Mouse (Mus musculus): ENCODE results near the gene Shc4. TPM values are rescaled to one million over a fixed set of nuclear protein-coding genes. Genes with fewer than 3 reads are reported as not detected.

The Shc4 gene
- total and polyA plus RNA-seq, 3 experiments, result 0.21 to 1.1 (median 0.37) TPM

DNA sequence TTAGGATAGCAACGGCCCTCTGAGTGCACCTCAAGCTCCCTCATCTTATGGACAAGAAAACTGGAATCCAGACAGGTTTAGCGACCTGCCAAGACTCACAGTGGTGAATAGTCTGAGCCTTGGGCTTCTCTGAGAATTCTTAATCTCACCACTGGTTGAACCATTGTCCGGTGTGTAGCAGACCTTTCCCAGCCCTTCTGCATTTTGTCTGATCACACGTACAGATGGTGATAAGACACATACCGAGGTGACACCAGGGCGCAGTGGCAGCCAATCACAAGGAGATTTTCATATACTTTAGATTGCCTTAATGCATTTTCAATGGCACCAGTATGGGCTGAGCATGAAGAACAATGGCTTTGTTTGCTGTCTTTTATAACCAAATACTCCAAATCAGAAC lies 95.5 kb downstream of the Shc4 start:
- Histone ChIP-seq H3K36me3 (replicated peaks in 1 of 2; ENCODE audit: control insufficient read depth in 1 of 2, insufficient read depth in 1 of 2, low read length in 1 of 2) (no peaks in the 10 kb centered on the region), H3K4me3 (replicated peaks in 1 of 3; ENCODE audit: low read depth in 2 of 3, low read length in 2 of 3, poor library complexity in 1 of 3) (no peak overlapping the region), H3K27ac (ENCODE audit: insufficient read depth, low read depth) (no peak overlapping the region), H3K79me2 (replicated peaks; ENCODE audit: control insufficient read depth, extremely low read depth, insufficient read depth, poor library complexity, severe bottlenecking) (peaks cover 13% of the 10 kb centered on the region), H3K9me3 (replicated peaks; ENCODE audit: low read length) (no peaks in the 10 kb centered on the region), H3K27me3 (replicated peaks) (peaks cover 6% of the 10 kb centered on the region), H3K4me2 (ENCODE audit: insufficient read depth, low read depth, poor library complexity, severe bottlenecking) (no peak overlapping the region), H3K9ac (ENCODE audit: insufficient read depth, low read depth) (no peak overlapping the region), H3K4me1 (ENCODE audit: control insufficient read depth in 1 of 2, insufficient read depth in 2 of 2) (peaks cover 7 to 8% of the 10 kb centered on the region in 2 experiments)
- TF ChIP-seq USF1 (IDR thresholded peaks at IDR 0.05; ENCODE audit: low read depth, low read length) (no peak), SMC3 (IDR thresholded peaks at IDR 0.05; ENCODE audit: low read depth, low read length) (no peak), TCF12 (IDR thresholded peaks at IDR 0.05; ENCODE audit: low read depth, low read length) (no peak), TBP (conservative IDR thresholded peaks at IDR 0.05; ENCODE audit: low read depth, low read length) (no peak), ZKSCAN1 (IDR thresholded peaks at IDR 0.05; ENCODE audit: borderline replicate concordance, low read depth, low read length) (no peak), CHD1 (IDR thresholded peaks at IDR 0.05; ENCODE audit: low read depth, low read length) (no peak), MXI1 (IDR thresholded peaks at IDR 0.05; ENCODE audit: low read depth, low read length) (no peak), KAT2A (IDR thresholded peaks at IDR 0.05; ENCODE audit: insufficient replicate concordance, low read length) (no peak), MYC (IDR thresholded peaks at IDR 0.05; ENCODE audit: low read depth, low read length) (no peak), HCFC1 (IDR thresholded peaks at IDR 0.05; ENCODE audit: low read depth, low read length) (no peak), ZNF384 (IDR thresholded peaks at IDR 0.05; ENCODE audit: low read depth, low read length) (no peak), GABPA (IDR thresholded peaks at IDR 0.05; ENCODE audit: insufficient replicate concordance, low read depth, low read length) (no peak), ZMIZ1 (IDR thresholded peaks at IDR 0.05; ENCODE audit: low read depth, low read length) (no peak), UBTF (IDR thresholded peaks at IDR 0.05; ENCODE audit: low read depth, low read length) (no peak), ELF1 (IDR thresholded peaks at IDR 0.05; ENCODE audit: low read depth, low read length) (no peak)
- in situ Hi-C loops (cut with MboI; ENCODE audit: low pct_ligation_motif_present, low pct_unique_long_range_greater_than_20kb, low sequenced_read_pairs), result no loop called here
- dilution Hi-C loops (cut with MboI; ENCODE audit: extremely low pct_ligation_motif_present, extremely low pct_unique_long_range_greater_than_20kb, low sequenced_read_pairs), result no loop called here
- DNase-seq (ENCODE audit: extremely low read depth), result no peak

DNA sequence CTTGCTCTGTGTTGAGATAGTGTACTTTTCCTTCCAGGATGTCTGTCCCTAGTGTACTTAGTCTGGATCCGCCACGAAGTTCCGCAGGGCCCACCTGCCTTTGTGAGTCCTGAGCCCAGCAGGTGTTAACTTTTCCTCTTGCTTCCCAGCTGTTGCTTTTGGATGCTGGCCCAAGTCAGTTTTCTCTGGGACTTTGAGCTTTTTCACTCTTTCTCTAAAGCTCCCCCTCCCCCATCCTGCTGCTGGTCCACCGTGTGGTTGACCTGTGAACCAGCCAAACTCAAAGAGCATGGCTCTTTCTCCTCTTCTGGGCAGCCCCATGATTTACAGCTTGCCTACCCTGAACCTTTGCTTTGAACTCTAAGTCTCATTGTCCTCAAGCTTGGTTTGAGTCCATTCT lies 97.4 kb downstream of the Shc4 start:
- Histone ChIP-seq H3K36me3 (replicated peaks in 1 of 2; ENCODE audit: control insufficient read depth in 1 of 2, insufficient read depth in 1 of 2, low read length in 1 of 2) (peaks cover 0 to 8% of the 10 kb centered on the region in 2 experiments), H3K9ac (ENCODE audit: insufficient read depth, low read depth) (no peak overlapping the region), H3K27me3 (replicated peaks) (peaks cover 6% of the 10 kb centered on the region), H3K79me2 (replicated peaks; ENCODE audit: control insufficient read depth, extremely low read depth, insufficient read depth, poor library complexity, severe bottlenecking) (peaks cover 31% of the 10 kb centered on the region), H3K4me1 (ENCODE audit: control insufficient read depth in 1 of 2, insufficient read depth in 2 of 2) (peaks cover 9 to 25% of the 10 kb centered on the region in 2 experiments), H3K9me3 (replicated peaks; ENCODE audit: low read length) (no peaks in the 10 kb centered on the region), H3K27ac (ENCODE audit: insufficient read depth, low read depth) (no peak overlapping the region), H3K4me3 (replicated peaks in 1 of 3; ENCODE audit: low read depth in 2 of 3, low read length in 2 of 3, poor library complexity in 1 of 3) (no peak overlapping the region), H3K4me2 (ENCODE audit: insufficient read depth, low read depth, poor library complexity, severe bottlenecking) (no peak overlapping the region)
- DNase-seq (ENCODE audit: extremely low read depth), result no peak
- dilution Hi-C loops (cut with MboI; ENCODE audit: extremely low pct_ligation_motif_present, extremely low pct_unique_long_range_greater_than_20kb, low sequenced_read_pairs), result no loop called here
- in situ Hi-C loops (cut with MboI; ENCODE audit: low pct_ligation_motif_present, low pct_unique_long_range_greater_than_20kb, low sequenced_read_pairs), result no loop called here
- no peak for TF ChIP-seq JUN (IDR thresholded peaks at IDR 0.05; ENCODE audit: insufficient read depth, low read depth, low read length)
- no peak for TF ChIP-seq KAT2A (IDR thresholded peaks at IDR 0.05; ENCODE audit: insufficient replicate concordance, low read length)
- no peak for TF ChIP-seq USF1 (IDR thresholded peaks at IDR 0.05; ENCODE audit: low read depth, low read length)
- no peak for TF ChIP-seq MXI1 (IDR thresholded peaks at IDR 0.05; ENCODE audit: low read depth, low read length)
- no peak for TF ChIP-seq CHD2 (IDR thresholded peaks at IDR 0.05; ENCODE audit: low read length)

All from CH12.LX (cell line).